In the genomic region with DNA sequence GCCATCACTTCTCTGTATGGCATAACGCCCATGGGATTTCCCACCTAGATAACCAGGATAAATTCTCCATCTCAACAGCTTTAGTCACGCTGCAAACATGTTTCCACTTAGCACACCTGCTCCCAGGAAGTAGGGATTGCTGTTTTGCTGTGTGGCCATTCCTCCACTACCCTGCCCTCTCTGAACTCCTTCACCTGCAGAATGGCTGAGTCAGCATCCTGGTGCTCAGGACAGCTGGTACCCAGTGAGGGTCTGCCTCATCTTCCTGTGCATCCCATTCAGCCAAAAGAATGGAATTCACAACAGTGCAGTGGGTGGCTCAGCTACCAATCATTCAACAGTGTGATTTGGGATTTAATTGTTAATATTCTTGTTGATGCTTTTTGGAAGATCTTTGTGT, we compare ENCODE assay signal across 19 mouse cellular contexts. TPM values are rescaled to one million over a fixed set of nuclear protein-coding genes. Genes with fewer than 3 reads are reported as not detected.
"Had no signal": no experiment of that assay in that cellular context is flagged by ENCODE, and none has a peak within 500 bp of the region (broad histone marks: within the 10 kb centered on the region; RNA-seq: fewer than 3 reads in every experiment).

No protein-coding gene starts in this region.

- H3K4me3 ChIP-seq: neural tube, embryonic 12.5 days; neural tube, embryonic 13.5 days; neural tube, embryonic 15.5 days; stomach, embryonic 15.5 days had no signal

- H3K4me2 ChIP-seq: neural tube, embryonic 12.5 days; neural tube, embryonic 13.5 days; neural tube, embryonic 15.5 days; stomach, embryonic 15.5 days had no signal

- H3K9ac ChIP-seq: neural tube, embryonic 12.5 days; neural tube, embryonic 13.5 days; neural tube, embryonic 15.5 days; stomach, embryonic 15.5 days had no signal

- H3K4me1 ChIP-seq: neural tube, embryonic 12.5 days; neural tube, embryonic 13.5 days; neural tube, embryonic 15.5 days; stomach, embryonic 15.5 days had no signal

- H3K36me3 ChIP-seq: neural tube, embryonic 12.5 days; neural tube, embryonic 13.5 days; neural tube, embryonic 15.5 days; stomach, embryonic 15.5 days had no signal

- H3K27me3 ChIP-seq: neural tube, embryonic 12.5 days; neural tube, embryonic 13.5 days; neural tube, embryonic 15.5 days; stomach, embryonic 15.5 days had no signal

- H3K27ac ChIP-seq: neural tube, embryonic 12.5 days; neural tube, embryonic 13.5 days; neural tube, embryonic 15.5 days; stomach, embryonic 15.5 days; stomach, postnatal 0 days had no signal

- H3K9me3 ChIP-seq: neural tube, embryonic 12.5 days; neural tube, embryonic 13.5 days; neural tube, embryonic 15.5 days; stomach, embryonic 15.5 days had no signal

- DNase-seq: retina, postnatal 1 day; right cerebral cortex, adult 18-20 months; right cerebral cortex, postnatal 25 days; right cerebral cortex, postnatal 4 days; spleen, adult 18-20 months; thymus, adult 18-20 months; thymus, adult 2 months; thymus, postnatal 14 days; thymus, postnatal 25 days; thymus, postnatal 36 days; thymus, postnatal 4 days had no signal

RNA-seq across cellular contexts. Expression of a gene that starts 14.6 kb away (rescaled TPM):
- total RNA-seq: neutrophil, adult 5-6 weeks had no signal
- polyA plus RNA-seq: spleen, adult 2 months; stomach, embryonic 14.5 days had no signal

RNA-seq across cellular contexts. Expression of a gene that starts 43.6 kb away (rescaled TPM):
- polyA plus RNA-seq: neural tube, embryonic 12.5 days had no signal
